In genomic region chr6:125314231-125314563, GRCm38 (mm10) we compare ENCODE assay signal across 9 mouse cellular contexts. TPM values are rescaled to one million over a fixed set of nuclear protein-coding genes. Genes with fewer than 3 reads are reported as not detected.
DNase-seq lines count a peak whose midpoint lies in the region; ATAC-seq and TF ChIP-seq lines count a peak whose summit lies in the region.
"Had no signal": no experiment of that assay in that cellular context is flagged by ENCODE, and none has a peak within 500 bp of the region (broad histone marks: within the 10 kb centered on the region; RNA-seq: fewer than 3 reads in every experiment).

No protein-coding gene starts in this region.

- H3K27me3 ChIP-seq in kidney, embryonic 14.5 days (ENCODE audit: control insufficient read depth, insufficient read depth, low read length): no peaks in the 10 kb centered on the region
- peaks cover 49% of the 10 kb centered on the region for H3K27me3 ChIP-seq in embryonic facial prominence, embryonic 10.5 days (replicated peaks; ENCODE audit: low read depth, poor library complexity, severe bottlenecking)
- no peaks in the 10 kb centered on the region for H3K27me3 ChIP-seq in hindbrain, postnatal 0 days (ENCODE audit: insufficient read depth, low read length)
- no peaks in the 10 kb centered on the region for H3K27me3 ChIP-seq in midbrain, embryonic 14.5 days (ENCODE audit: control insufficient read depth, insufficient read depth, low read length)

- H3K27ac ChIP-seq in kidney, embryonic 14.5 days (ENCODE audit: low read depth, low read length): peak overlapping the region; percentile 75; the same call in 1 of the 2 replicates
- H3K27ac ChIP-seq in embryonic facial prominence, embryonic 10.5 days (replicated peaks): peak overlapping the region; percentile 93
- H3K27ac ChIP-seq in hindbrain, postnatal 0 days: no peak overlapping the region
- no peak overlapping the region for H3K27ac ChIP-seq in midbrain, embryonic 14.5 days (replicated peaks; ENCODE audit: low read depth, low read length)

- H3K4me2 ChIP-seq in kidney, embryonic 14.5 days (replicated peaks; ENCODE audit: low read depth, low read length): peak overlapping the region; percentile 71
- H3K4me2 ChIP-seq in hindbrain, postnatal 0 days (ENCODE audit: low read depth, low read length): peak overlapping the region; percentile 56
- peak overlapping the region; percentile 60 for H3K4me2 ChIP-seq in midbrain, embryonic 14.5 days (ENCODE audit: low read length)

- peak overlapping the region; percentile 57 for H3K4me3 ChIP-seq in kidney, embryonic 14.5 days (ENCODE audit: low read length)
- H3K4me3 ChIP-seq in embryonic facial prominence, embryonic 10.5 days: peak overlapping the region; percentile 64
- H3K4me3 ChIP-seq in hindbrain, postnatal 0 days (ENCODE audit: low read length): peak overlapping the region; percentile 34
- H3K4me3 ChIP-seq in midbrain, embryonic 14.5 days (replicated peaks; ENCODE audit: low read depth, low read length): peak overlapping the region; percentile 31

- peaks cover 16% of the 10 kb centered on the region; the same call in 1 of the 2 replicates for H3K4me1 ChIP-seq in kidney, embryonic 14.5 days (ENCODE audit: control insufficient read depth, insufficient read depth, low read length)
- peaks cover 45% of the 10 kb centered on the region for H3K4me1 ChIP-seq in embryonic facial prominence, embryonic 10.5 days
- H3K4me1 ChIP-seq in hindbrain, postnatal 0 days (ENCODE audit: insufficient read depth, low read length): peaks cover 18% of the 10 kb centered on the region
- peaks cover 9% of the 10 kb centered on the region for H3K4me1 ChIP-seq in midbrain, embryonic 14.5 days (ENCODE audit: control insufficient read depth, insufficient read depth, low read length)

- peak overlapping the region; percentile 88 for H3K9ac ChIP-seq in kidney, embryonic 14.5 days (ENCODE audit: low read depth, low read length)
- H3K9ac ChIP-seq in hindbrain, postnatal 0 days (replicated peaks; ENCODE audit: low read length): peak overlapping the region; percentile 59
- peak overlapping the region; percentile 54 for H3K9ac ChIP-seq in midbrain, embryonic 14.5 days (replicated peaks; ENCODE audit: low read length)

- ATAC-seq in kidney, embryonic 14.5 days (ENCODE audit: low FRiP score, low TSS enrichment): peak; percentile 28
- peak; percentile 43 for ATAC-seq in hindbrain, postnatal 0 days
- ATAC-seq in midbrain, embryonic 14.5 days (ENCODE audit: low FRiP score, low TSS enrichment): peak; percentile 46; the same call in 1 of the 2 replicates

- H3K9me3 ChIP-seq in kidney, embryonic 14.5 days (ENCODE audit: control insufficient read depth, low read length): no peaks in the 10 kb centered on the region
- no peaks in the 10 kb centered on the region for H3K9me3 ChIP-seq in embryonic facial prominence, embryonic 10.5 days
- H3K9me3 ChIP-seq in hindbrain, postnatal 0 days (ENCODE audit: low read length): no peaks in the 10 kb centered on the region
- H3K9me3 ChIP-seq in midbrain, embryonic 14.5 days (ENCODE audit: control insufficient read depth, low read length): no peaks in the 10 kb centered on the region

- H3K36me3 ChIP-seq in kidney, embryonic 14.5 days (ENCODE audit: control insufficient read depth, insufficient read depth, low read length): peaks cover 9% of the 10 kb centered on the region; the same call in 1 of the 2 replicates
- H3K36me3 ChIP-seq in embryonic facial prominence, embryonic 10.5 days (replicated peaks): peaks cover 11% of the 10 kb centered on the region
- no peaks in the 10 kb centered on the region for H3K36me3 ChIP-seq in hindbrain, postnatal 0 days (ENCODE audit: insufficient read depth, low read length)
- no peaks in the 10 kb centered on the region for H3K36me3 ChIP-seq in midbrain, embryonic 14.5 days (ENCODE audit: control insufficient read depth, insufficient read depth, low read length)

- 57% methylated on average over 7 of the region's 7 CpGs for WGBS in kidney, embryonic 14.5 days
- 50% methylated on average over 7 of the region's 7 CpGs for WGBS in embryonic facial prominence, embryonic 10.5 days
- 39% methylated on average over 7 of the region's 7 CpGs for WGBS in hindbrain, postnatal 0 days
- 49% methylated on average over 7 of the region's 7 CpGs for WGBS in midbrain, embryonic 14.5 days

- intact Hi-C loops in left cerebral cortex, postnatal 36 days (cut with DNase I): no loop called here

- no peak for TF ChIP-seq CTCF in hindbrain, postnatal 0 days (IDR thresholded peaks at IDR 0.05; ENCODE audit: low read depth)

- no peak for DNase-seq in kidney, postnatal 14 days
- no peak for DNase-seq in embryonic facial prominence, embryonic 10.5 days (ENCODE audit: low spot score)
- no peak for DNase-seq in hindbrain, postnatal 0 days (ENCODE audit: low spot score)
- DNase-seq in midbrain, embryonic 14.5 days: no peak
- no peak for DNase-seq in right cerebral cortex, adult 2 months (ENCODE audit: low spot score in 2 of 2)
- no peak for DNase-seq in left cerebral cortex, postnatal 36 days (ENCODE audit: low spot score in 2 of 2)
- no peak for DNase-seq in thymus, postnatal 36 days

RNA-seq across cellular contexts. Expression of gene Ltbr, which starts 0.5 kb away (rescaled TPM):
- 54.0 and 54.3 TPM in 2 replicates for polyA plus RNA-seq in kidney, embryonic 14.5 days (2014; fragmentation: Nextera tagmentation; extraction: Ambion mirVana)
- 26.9 and 28.8 TPM in 2 replicates for polyA plus RNA-seq in embryonic facial prominence, embryonic 10.5 days (2016; fragmentation: Nextera tagmentation; extraction: Ambion mirVana)
- 31.6 and 34.4 TPM in 2 replicates for total RNA-seq in hindbrain, postnatal 0 days (2014; rRNA removed)
- 17.5 and 18.1 TPM in 2 replicates for polyA plus RNA-seq in hindbrain, postnatal 0 days (2015; fragmentation: Nextera tagmentation; extraction: Ambion mirVana)
- polyA plus RNA-seq in midbrain, embryonic 14.5 days (2014; fragmentation: Nextera tagmentation; extraction: Ambion mirVana): 10.2 and 13.9 TPM in 2 replicates
- total RNA-seq in left cerebral cortex, postnatal 36 days (2021): 1 to 10 TPM; 7.4 to 8.4 TPM

RNA-seq across cellular contexts. Expression of gene Scnn1a, which starts 6.3 kb away (rescaled TPM):
- 2.5 and 3.3 TPM in 2 replicates for polyA plus RNA-seq in kidney, embryonic 14.5 days (2014; fragmentation: Nextera tagmentation; extraction: Ambion mirVana)
- polyA plus RNA-seq in embryonic facial prominence, embryonic 10.5 days (2016; fragmentation: Nextera tagmentation; extraction: Ambion mirVana): 0.57 and 0.87 TPM in 2 replicates
- 1.7 and 3.0 TPM in 2 replicates for total RNA-seq in hindbrain, postnatal 0 days (2014; rRNA removed)
- 1.00 and 1.2 TPM in 2 replicates for polyA plus RNA-seq in hindbrain, postnatal 0 days (2015; fragmentation: Nextera tagmentation; extraction: Ambion mirVana)
- 0.51 and 0.76 TPM in 2 replicates for polyA plus RNA-seq in midbrain, embryonic 14.5 days (2014; fragmentation: Nextera tagmentation; extraction: Ambion mirVana)
- 1 to 10 TPM; 2.4 to 2.9 TPM for total RNA-seq in left cerebral cortex, postnatal 36 days (2021)

RNA-seq across cellular contexts. Expression of gene Tuba3a, which starts 28.4 kb away (rescaled TPM):
- polyA plus RNA-seq in kidney, embryonic 14.5 days (2014; fragmentation: Nextera tagmentation; extraction: Ambion mirVana): 0.29 TPM in 1 of 2 replicates, not detected in the other
- polyA plus RNA-seq in embryonic facial prominence, embryonic 10.5 days (2016; fragmentation: Nextera tagmentation; extraction: Ambion mirVana): 0.16 and 0.19 TPM in 2 replicates
- not detected in 2 replicates for total RNA-seq in hindbrain, postnatal 0 days (2014; rRNA removed)
- polyA plus RNA-seq in hindbrain, postnatal 0 days (2015; fragmentation: Nextera tagmentation; extraction: Ambion mirVana): not detected in 2 replicates
- polyA plus RNA-seq in midbrain, embryonic 14.5 days (2014; fragmentation: Nextera tagmentation; extraction: Ambion mirVana): not detected in 2 replicates
- total RNA-seq in left cerebral cortex, postnatal 36 days (2021): not detected
- polyA plus RNA-seq: frontal cortex, adult 2 months had no signal

RNA-seq across cellular contexts. Expression of gene Tnfrsf1a, which starts 35.0 kb away (rescaled TPM):
- 67.1 and 69.3 TPM in 2 replicates for polyA plus RNA-seq in kidney, embryonic 14.5 days (2014; fragmentation: Nextera tagmentation; extraction: Ambion mirVana)
- polyA plus RNA-seq in embryonic facial prominence, embryonic 10.5 days (2016; fragmentation: Nextera tagmentation; extraction: Ambion mirVana): 33.4 and 34.8 TPM in 2 replicates
- 12.2 and 18.0 TPM in 2 replicates for total RNA-seq in hindbrain, postnatal 0 days (2014; rRNA removed)
- 15.5 and 16.3 TPM in 2 replicates for polyA plus RNA-seq in hindbrain, postnatal 0 days (2015; fragmentation: Nextera tagmentation; extraction: Ambion mirVana)
- 6.8 and 13.4 TPM in 2 replicates for polyA plus RNA-seq in midbrain, embryonic 14.5 days (2014; fragmentation: Nextera tagmentation; extraction: Ambion mirVana)
- total RNA-seq in left cerebral cortex, postnatal 36 days (2021): 10 to 100 TPM; 11.1 to 11.8 TPM

Comparison
In these comparisons a context has a peak if more than half of its experiments do, and no peak if none do; other contexts are left out.
1. H3K27ac ChIP-seq: peak in kidney, embryonic 14.5 days (single experiment) and embryonic facial prominence, embryonic 10.5 days (single experiment); none in hindbrain, postnatal 0 days (single experiment) and midbrain, embryonic 14.5 days (single experiment).
2. Peak in every context shown above with its lines, with median percentiles within 50 percentile points of each other: ATAC-seq, H3K4me2 ChIP-seq, H3K4me3 ChIP-seq and H3K9ac ChIP-seq.